Mouse (Mus musculus): Measurements from ENCODE around the gene Kif11.

DNA sequence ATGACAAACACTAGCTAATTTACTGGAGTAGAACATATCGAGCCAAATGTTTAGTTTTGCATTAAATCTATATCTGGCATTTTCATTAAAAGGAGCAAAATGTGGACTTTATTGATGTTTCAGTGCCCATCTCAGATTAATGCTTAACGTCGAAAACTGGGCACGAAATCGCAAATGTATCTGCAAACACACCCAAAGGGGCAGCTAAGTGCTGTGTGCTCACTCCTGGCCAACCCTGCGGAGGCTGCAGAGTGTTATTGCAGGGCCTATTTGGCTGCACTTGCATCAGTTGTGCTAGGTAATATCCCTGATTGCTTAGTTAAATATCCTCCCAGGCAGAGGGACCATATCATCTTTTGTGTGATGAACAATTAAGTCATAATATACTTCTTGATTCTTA lies 81.8 kb downstream of the Kif11 start:
- TF ChIP-seq CTCF (IDR thresholded peaks at IDR 0.05; ENCODE audit: control insufficient read depth, insufficient read depth, insufficient replicate concordance, low read depth, low read length) (no peak), POLR2A (IDR thresholded peaks at IDR 0.05; ENCODE audit: control insufficient read depth, low read depth, low read length) (no peak)

All from testis, adult 2 months (tissue).